Mouse (Mus musculus) testis, postnatal 14 days (tissue): ENCODE results near the gene Vmn1r119.
"Not testable (repeated sequence)": the region's sequence is repeated elsewhere in the genome, so short reads cannot be mapped to it uniquely, and the experiment has no call there.

Source experiments
- DNase-seq: peaks from one replicate; pipeline ENCODE4 v3.0.0; 2021; ENCODE audit warnings: low spot score

The Vmn1r119 gene

DNA sequence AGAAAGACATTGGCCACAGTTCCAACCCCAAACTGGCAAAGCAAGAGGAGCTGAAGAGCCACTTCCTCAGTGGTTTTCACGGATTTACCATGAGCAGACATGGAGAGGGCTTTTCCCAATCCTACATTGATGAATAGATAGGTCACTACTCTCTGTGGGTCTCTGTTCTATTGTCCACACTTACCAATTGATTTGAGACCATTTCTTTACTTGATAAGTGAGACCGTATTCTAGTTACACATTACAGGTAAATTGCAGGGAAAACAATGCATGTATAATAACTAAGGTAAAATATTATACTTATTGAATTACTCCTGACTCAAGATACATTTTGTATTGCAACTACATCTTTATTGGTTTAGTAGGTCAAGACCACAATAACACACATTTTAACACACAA is at the start of gene Vmn1r119:
Gene Vmn1r119 (minus strand): TSS at position 101 of the 400 bp plus-strand sequence.
- not testable (repeated sequence) for DNase-seq

DNA sequence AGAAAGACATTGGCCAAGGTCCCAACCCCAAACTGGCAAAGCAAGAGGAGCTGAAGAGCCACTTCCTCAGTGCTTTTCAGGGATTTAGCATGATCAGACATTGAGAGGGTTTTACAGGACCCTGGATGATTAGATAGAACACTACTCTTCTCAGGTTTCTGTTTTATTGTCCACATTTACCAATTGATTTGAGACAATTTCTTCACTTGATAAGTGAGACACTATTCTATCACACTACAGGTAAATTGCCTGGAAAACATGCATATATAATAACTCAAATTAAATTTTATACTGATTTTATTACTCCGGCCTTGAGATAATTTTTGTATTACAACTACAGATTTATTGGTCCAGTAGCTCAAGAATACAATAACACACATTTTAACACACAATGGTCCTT is 41.4 kb upstream of the Vmn1r119 start, which contains the start of gene Vmn1r120:
Gene Vmn1r120 (minus strand): TSS at position 101 of the 400 bp plus-strand sequence.
- DNase-seq: not testable (repeated sequence)
